Mouse (Mus musculus) brain, embryonic 14.5 days (tissue): ENCODE data around the gene Ccr1. TPM values are rescaled to one million over a fixed set of nuclear protein-coding genes. Genes with fewer than 3 reads are reported as not detected.
A peak's percentile ranks its signal among the peaks of the same experiment; 100 is the strongest.

Experiments
- DNase-seq: peaks from one replicate; pipeline ENCODE4 v3.0.0-alpha.2; 2011; ENCODE audit warnings: low read depth
- CTCF ChIP-seq: fragments of 200-500 bp; IDR thresholded peaks from 2 replicates; pipeline ENCODE4 v1.5.1; 2012; ENCODE audit warnings: inconsistent platforms, mild to moderate bottlenecking, moderate library complexity, borderline replicate concordance; ENCODE audit not compliant: insufficient read depth, insufficient read length; ENCODE audit errors: extremely low read depth
- POLR2A ChIP-seq: fragments of 200-500 bp; IDR thresholded peaks from 2 replicates; pipeline ENCODE4 v1.6.1; 2012; ENCODE audit warnings: mild to moderate bottlenecking, inconsistent platforms, borderline replicate concordance; ENCODE audit not compliant: poor library complexity, insufficient read depth, insufficient read length, severe bottlenecking; ENCODE audit errors: extremely low read depth
- polyA plus RNA-seq: library from polyadenylated mRNA; depleted of rRNA; stranded (reverse); fragments of >200 nt; gene quantifications from 2 replicates; pipeline ENCODE4 v1.2.3, GENCODE M21; 2012; rRNA removed

The Ccr1 gene
- polyA plus RNA-seq, 1 experiment = 1.0 TPM

- DNase-seq = peak; percentile 95
- TF ChIP-seq POLR2A (peak; percentile 59; the same call in 1 of the 2 replicates), CTCF (no peak)
These were observed 43.9 kb downstream of the Ccr1 start for GRCm38 (mm10) chr9:123924589-123925066.

- DNase-seq = peak; percentile 88
- TF ChIP-seq CTCF = peak; percentile 70
These were observed 44.5 kb downstream of the Ccr1 start for GRCm38 (mm10) chr9:123924035-123924434.

GRCm38 (mm10) chr9:123923146-123923991 lies 45.1 kb downstream of the Ccr1 start:
- peak; percentile 72 for DNase-seq
- TF ChIP-seq CTCF (no peak), POLR2A (no peak)

Other genes starting within 250 kb of the Ccr1 start
- gene Cxcr6, start 162.2 kb downstream of the Ccr1 start, polyA plus RNA-seq = 0.04 TPM in 1 of 2 replicates, not detected in the other
- gene Fyco1, start 116.8 kb downstream of the Ccr1 start, polyA plus RNA-seq = 4.6 and 8.1 TPM in 2 replicates
- not detected in 2 replicates for gene Xcr1, start 106.7 kb downstream of the Ccr1 start, polyA plus RNA-seq
- gene Ccr1l1, start 9.7 kb upstream of the Ccr1 start, polyA plus RNA-seq = 0.09 TPM in 1 of 2 replicates, not detected in the other
- gene Ccr3, start 53.3 kb upstream of the Ccr1 start, polyA plus RNA-seq = 0.01 and 0.04 TPM in 2 replicates
- gene Ccr2, start 133.3 kb upstream of the Ccr1 start, polyA plus RNA-seq = 0.32 and 0.37 TPM in 2 replicates
- gene Ccr5, start 152.9 kb upstream of the Ccr1 start, polyA plus RNA-seq = 0.15 and 0.59 TPM in 2 replicates